Mouse (Mus musculus): ENCODE measurements around the gene Neu4. TPM values are rescaled to one million over a fixed set of nuclear protein-coding genes. Genes with fewer than 3 reads are reported as not detected.

Gene Neu4
- polyA plus RNA-seq (2014; fragmentation: Illumina TruSeq; extraction: RNeasy Lipid Tissue Mini Kit (QIAGEN cat#74804); ENCODE audit: low read depth, low replicate concordance) = 0.09 TPM

GRCm38 (mm10) chr1:94020151-94020550 is at the start of gene Neu4:
Gene Neu4 (plus strand): TSS chr1:94020451.

GRCm38 (mm10) chr1:93990209-93990608 is 30.0 kb upstream of the Neu4 start, which contains the start of gene Gal3st2c:
Gene Gal3st2c (plus strand): TSS chr1:93990509.

DNA sequence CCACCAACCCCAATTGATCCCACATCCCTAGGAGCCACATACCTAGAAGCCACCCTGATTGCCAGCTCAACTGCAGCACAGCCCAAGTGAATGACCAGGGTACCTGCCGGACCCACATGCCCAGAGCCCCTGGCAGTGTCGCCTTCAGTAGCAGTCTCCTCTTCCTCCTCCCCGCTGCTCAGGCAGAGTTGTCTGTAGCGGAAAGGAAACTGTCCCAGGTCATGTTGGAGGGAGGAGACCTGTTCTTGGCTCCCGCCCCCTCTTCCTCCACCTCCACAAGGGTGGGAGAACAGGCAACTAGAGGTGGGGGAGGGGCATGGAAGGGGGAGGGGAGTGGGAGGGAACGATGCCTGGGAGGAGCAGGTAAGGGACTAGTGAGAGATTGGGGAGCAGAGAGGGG is 32.1 kb downstream of the Neu4 start, which contains the start of gene Pdcd1:
Gene Pdcd1 (minus strand): TSS at position 181 of the 400 bp plus-strand sequence.

Other genes starting within 250 kb of the Neu4 start
- gene Dtymk, start 218.5 kb upstream of the Neu4 start, polyA plus RNA-seq (2014; fragmentation: Illumina TruSeq; extraction: RNeasy Lipid Tissue Mini Kit (QIAGEN cat#74804); ENCODE audit: low read depth, low replicate concordance) = 42.2 TPM
- 11.8 TPM for gene Ing5, start 216.5 kb upstream of the Neu4 start, polyA plus RNA-seq (2014; fragmentation: Illumina TruSeq; extraction: RNeasy Lipid Tissue Mini Kit (QIAGEN cat#74804); ENCODE audit: low read depth, low replicate concordance)
- 16.9 TPM for gene D2hgdh, start 195.5 kb upstream of the Neu4 start, polyA plus RNA-seq (2014; fragmentation: Illumina TruSeq; extraction: RNeasy Lipid Tissue Mini Kit (QIAGEN cat#74804); ENCODE audit: low read depth, low replicate concordance)
- 23.0 TPM for gene Gal3st2, start 159.1 kb upstream of the Neu4 start, polyA plus RNA-seq (2014; fragmentation: Illumina TruSeq; extraction: RNeasy Lipid Tissue Mini Kit (QIAGEN cat#74804); ENCODE audit: low read depth, low replicate concordance)
- 23.6 TPM for gene Gal3st2b, start 102.1 kb upstream of the Neu4 start, polyA plus RNA-seq (2014; fragmentation: Illumina TruSeq; extraction: RNeasy Lipid Tissue Mini Kit (QIAGEN cat#74804); ENCODE audit: low read depth, low replicate concordance)
- 36.1 TPM for gene Gal3st2c, start 29.9 kb upstream of the Neu4 start, polyA plus RNA-seq (2014; fragmentation: Illumina TruSeq; extraction: RNeasy Lipid Tissue Mini Kit (QIAGEN cat#74804); ENCODE audit: low read depth, low replicate concordance)
- not detected for gene Pdcd1, start 32.1 kb downstream of the Neu4 start, polyA plus RNA-seq (2014; fragmentation: Illumina TruSeq; extraction: RNeasy Lipid Tissue Mini Kit (QIAGEN cat#74804); ENCODE audit: low read depth, low replicate concordance)